Mouse (Mus musculus) neural tube, embryonic 11.5 days (tissue): ENCODE results near the gene Arhgap22. TPM values are rescaled to one million over a fixed set of nuclear protein-coding genes. Genes with fewer than 3 reads are reported as not detected.
A peak's percentile ranks its signal among the peaks of the same experiment; 100 is the strongest.

Source experiments
- ATAC-seq: fragments of 200-750 bp; cut with Nextera tagmentation; 2 replicates; pipeline ENCODE4 v1.8.0; 2017; ENCODE audit warnings: moderate number of reproducible peaks, mild to moderate bottlenecking, moderate TSS enrichment, moderate library complexity; ENCODE audit not compliant: insufficient read depth, low FRiP score, low TSS enrichment
- DNase-seq: peaks from one replicate; pipeline ENCODE4 v3.0.0-alpha.2; 2015; ENCODE audit warnings: low spot score
- H3K27ac ChIP-seq: fragments of 300-500 bp; sonication (generic); 2 replicates; pipeline ENCODE4 v1.5.1; 2014; ENCODE audit warnings: low read depth, mild to moderate bottlenecking, low read length
- H3K27me3 ChIP-seq: fragments of 300-500 bp; sonication (generic); 2 replicates; pipeline ENCODE4 v1.6.1; 2014; ENCODE audit warnings: mild to moderate bottlenecking, low read length, mixed read lengths; ENCODE audit not compliant: control insufficient read depth, insufficient read depth
- H3K36me3 ChIP-seq: fragments of 300-500 bp; sonication (generic); 2 replicates; pipeline ENCODE4 v1.6.1; 2014; ENCODE audit warnings: mild to moderate bottlenecking, low read length, moderate library complexity, mixed read lengths; ENCODE audit not compliant: control insufficient read depth, insufficient read depth
- H3K4me1 ChIP-seq: fragments of 300-500 bp; sonication (generic); 2 replicates; pipeline ENCODE4 v1.6.1; 2014; ENCODE audit warnings: low read length, mixed read lengths; ENCODE audit not compliant: control insufficient read depth, insufficient read depth
- H3K4me2 ChIP-seq: fragments of 300-500 bp; sonication (generic); 2 replicates; pipeline ENCODE4 v1.6.1; 2014; ENCODE audit warnings: low read depth, mild to moderate bottlenecking, moderate library complexity
- H3K4me3 ChIP-seq: fragments of 300-500 bp; sonication (generic); 2 replicates; pipeline ENCODE4 v1.5.1; 2014; ENCODE audit warnings: low read depth, low read length
- H3K9ac ChIP-seq: fragments of 300-500 bp; sonication (generic); 2 replicates; pipeline ENCODE4 v1.6.1; 2014; ENCODE audit warnings: mild to moderate bottlenecking, low read length
- H3K9me3 ChIP-seq: fragments of 300-500 bp; sonication (generic); 2 replicates; pipeline ENCODE4 v1.6.1; 2016; ENCODE audit warnings: low read length; ENCODE audit not compliant: control insufficient read depth
- WGBS: fragments of 180-500 bp; shearing (Covaris S2); extraction: QIAGEN DNeasy Blood & Tissue Kit; methylation state at CpG from one replicate; pipeline ENCODE4 v1.1.7; 2014; 5-methylcytosine and 5-hydroxymethylcytosine counted together
- polyA plus RNA-seq: library from polyadenylated mRNA; unstranded; fragments of >200 nt; fragmentation: Nextera tagmentation; extraction: Ambion mirVana; gene quantifications from 2 replicates; pipeline ENCODE4 v1.2.1, GENCODE M21; 2014

The Arhgap22 gene
- polyA plus RNA-seq, 1 experiment from 2014 or later = 4.6 TPM

- ATAC-seq (no peak), DNase-seq (peak; percentile 27)
- peaks cover 10% of the 10 kb centered on the region for H3K4me1 ChIP-seq
- H3K36me3 ChIP-seq = no peaks in the 10 kb centered on the region; the same call in 1 of the 2 replicates
- no peaks in the 10 kb centered on the region for H3K9me3 ChIP-seq
- no peak overlapping the region for H3K9ac ChIP-seq
- WGBS = 34% methylated on average over 11 of the region's 11 CpGs
- no peak overlapping the region for H3K4me3 ChIP-seq
- no peak overlapping the region for H3K27ac ChIP-seq
- peaks cover 5% of the 10 kb centered on the region; the same call in 1 of the 2 replicates for H3K27me3 ChIP-seq
- no peak overlapping the region for H3K4me2 ChIP-seq
Measured at GRCm38 (mm10) chr14:33247623-33248022, 33.8 kb downstream of the Arhgap22 start.

- no peak for DNase-seq
Measured at GRCm38 (mm10) chr14:33248741-33249140, 34.9 kb downstream of the Arhgap22 start.

GRCm38 (mm10) chr14:33250215-33250939 is 36.6 kb downstream of the Arhgap22 start:
- Histone ChIP-seq H3K4me2 (peak overlapping the region; percentile 78), H3K4me3 (peak overlapping the region; percentile 33), H3K4me1 (peaks cover 10% of the 10 kb centered on the region), H3K36me3 (no peaks in the 10 kb centered on the region; the same call in 1 of the 2 replicates), H3K9me3 (no peaks in the 10 kb centered on the region), H3K27ac (no peak overlapping the region), H3K27me3 (peaks cover 5% of the 10 kb centered on the region; the same call in 1 of the 2 replicates), H3K9ac (peak overlapping the region; percentile 45; the same call in 1 of the 2 replicates)
- under 1% methylated on average over 30 of the region's 30 CpGs for WGBS
- DNase-seq (peak; percentile 66), ATAC-seq (0 out of 2 replicates have a peak, but pooled peaks have one; percentile 45)

More at GRCm38 (mm10) chr14:33248741-33249140, 34.9 kb downstream of the Arhgap22 start:
- Histone ChIP-seq H3K36me3 (no peaks in the 10 kb centered on the region; the same call in 1 of the 2 replicates), H3K9ac (no peak overlapping the region), H3K4me1 (peaks cover 10% of the 10 kb centered on the region), H3K4me2 (no peak overlapping the region), H3K27ac (no peak overlapping the region), H3K9me3 (no peaks in the 10 kb centered on the region), H3K4me3 (no peak overlapping the region), H3K27me3 (peaks cover 5% of the 10 kb centered on the region; the same call in 1 of the 2 replicates)
- ATAC-seq = no peak
- 66% methylated on average over 5 of the region's 5 CpGs for WGBS

- no peak overlapping the region for H3K27ac ChIP-seq
- DNase-seq (no peak), ATAC-seq (no peak)
- H3K4me3 ChIP-seq = peak overlapping the region; percentile 33
- peak overlapping the region; percentile 78 for H3K4me2 ChIP-seq
- WGBS = 6% methylated on average over 13 of the region's 13 CpGs
- H3K27me3 ChIP-seq = peaks cover 5% of the 10 kb centered on the region; the same call in 1 of the 2 replicates
- no peak overlapping the region for H3K9ac ChIP-seq
- H3K36me3 ChIP-seq = no peaks in the 10 kb centered on the region; the same call in 1 of the 2 replicates
- H3K4me1 ChIP-seq = peaks cover 10% of the 10 kb centered on the region
- no peaks in the 10 kb centered on the region for H3K9me3 ChIP-seq
Measured at GRCm38 (mm10) chr14:33250956-33251745, 37.3 kb downstream of the Arhgap22 start.

DNA sequence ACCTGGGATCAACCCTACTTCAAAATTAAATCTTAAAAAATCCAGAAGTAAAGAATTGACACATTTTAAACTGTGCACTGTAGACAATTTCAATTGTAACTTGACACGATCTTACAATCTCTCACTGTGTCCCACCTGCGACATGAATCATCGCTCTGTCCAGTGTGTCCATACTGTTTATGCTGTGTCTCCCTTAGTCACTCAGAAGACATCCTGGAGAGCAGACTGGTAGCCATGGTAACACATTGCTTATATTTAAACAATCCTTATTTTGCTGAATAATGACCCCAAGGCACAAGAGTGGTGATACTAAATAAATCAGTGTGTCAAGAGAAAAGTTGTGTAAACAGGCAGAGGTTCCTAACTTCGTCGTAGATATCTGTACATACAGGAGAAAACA is 44.4 kb downstream of the Arhgap22 start:
- ATAC-seq (no peak), DNase-seq (no peak)
- 85% methylated on average over 5 of the region's 5 CpGs for WGBS

DNA sequence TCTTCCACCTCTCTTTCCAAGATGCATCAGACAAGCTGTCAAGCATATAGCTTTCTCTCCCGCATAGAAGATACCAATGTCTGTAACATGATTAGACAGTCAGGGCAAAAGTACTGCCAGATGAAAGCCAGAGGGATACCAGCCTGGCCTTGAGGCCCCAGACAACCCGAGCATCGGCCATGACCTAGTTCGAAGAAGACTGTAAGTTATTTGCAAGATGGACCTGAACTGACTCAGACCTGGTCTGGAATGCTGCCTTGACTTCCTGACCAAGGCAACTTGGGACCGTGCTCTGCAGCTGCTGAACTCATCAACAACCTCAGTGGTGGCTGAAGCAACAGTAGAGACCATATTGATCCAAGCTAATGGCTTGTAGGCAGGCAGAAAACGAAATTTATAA is 46.3 kb downstream of the Arhgap22 start:
- Histone ChIP-seq H3K9me3 (no peaks in the 10 kb centered on the region), H3K27me3 (no peaks in the 10 kb centered on the region), H3K4me1 (no peaks in the 10 kb centered on the region), H3K27ac (no peak overlapping the region), H3K4me2 (no peak overlapping the region), H3K36me3 (no peaks in the 10 kb centered on the region), H3K4me3 (no peak overlapping the region), H3K9ac (no peak overlapping the region)
- WGBS = 76% methylated on average over 6 of the region's 6 CpGs
- no peak for ATAC-seq
- no peak for DNase-seq

More for the DNA sequence above, 44.4 kb downstream of the Arhgap22 start:
- H3K4me1 ChIP-seq = no peaks in the 10 kb centered on the region
- H3K4me3 ChIP-seq = no peak overlapping the region
- no peaks in the 10 kb centered on the region for H3K27me3 ChIP-seq
- no peaks in the 10 kb centered on the region for H3K9me3 ChIP-seq
- H3K4me2 ChIP-seq = no peak overlapping the region
- no peaks in the 10 kb centered on the region for H3K36me3 ChIP-seq
- no peak overlapping the region for H3K27ac ChIP-seq
- H3K9ac ChIP-seq = no peak overlapping the region

DNA sequence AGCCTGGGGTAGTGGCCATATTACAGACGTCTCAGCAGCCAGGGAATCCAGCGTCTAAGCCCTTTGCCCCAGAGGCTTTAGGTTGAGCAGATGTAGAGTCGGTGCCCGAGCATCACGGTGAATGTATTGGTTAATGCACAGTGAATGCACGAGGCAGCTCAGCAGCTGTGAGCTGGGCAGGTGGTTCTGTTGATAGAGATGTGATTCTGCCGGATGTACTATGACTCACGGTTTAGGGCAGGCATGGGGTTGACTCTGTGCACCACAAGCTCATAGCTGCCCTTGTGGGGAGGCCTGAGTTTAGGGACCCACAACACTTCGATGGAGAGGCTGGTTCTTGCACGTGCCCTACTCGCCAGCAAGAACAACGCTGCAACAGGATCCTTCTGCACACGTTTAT is 51.0 kb downstream of the Arhgap22 start:
- H3K27ac ChIP-seq = no peak overlapping the region
- H3K27me3 ChIP-seq = no peaks in the 10 kb centered on the region
- H3K4me2 ChIP-seq = no peak overlapping the region
- 91% methylated on average over 13 of the region's 13 CpGs for WGBS
- no peak overlapping the region for H3K9ac ChIP-seq
- no peaks in the 10 kb centered on the region for H3K36me3 ChIP-seq
- no peak for ATAC-seq
- no peak overlapping the region for H3K4me3 ChIP-seq
- no peaks in the 10 kb centered on the region for H3K9me3 ChIP-seq
- no peak for DNase-seq
- H3K4me1 ChIP-seq = no peaks in the 10 kb centered on the region

DNA sequence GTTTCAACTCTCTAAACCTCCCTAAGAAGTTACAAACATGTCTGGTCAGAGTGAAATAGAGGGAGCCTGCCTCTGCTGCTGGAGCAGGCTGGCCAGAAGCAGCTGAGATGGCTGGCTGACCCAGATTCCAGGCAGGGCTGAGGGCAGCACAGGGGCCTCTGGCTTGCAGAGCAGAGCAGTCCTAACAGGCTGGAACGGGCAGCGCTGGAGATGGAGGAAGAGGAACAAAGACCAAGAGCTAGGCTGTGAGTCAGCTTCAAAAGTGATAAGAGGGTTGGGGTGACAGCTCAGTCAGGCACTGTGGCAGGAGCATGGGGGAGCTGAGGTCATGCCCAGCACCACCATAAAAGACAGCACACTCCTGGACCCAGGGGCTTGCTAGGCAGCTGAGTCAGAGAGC is 62.4 kb downstream of the Arhgap22 start:
- no peak for ATAC-seq
- H3K4me1 ChIP-seq = no peaks in the 10 kb centered on the region; the same call in 1 of the 2 replicates
- H3K9ac ChIP-seq = no peak overlapping the region
- no peak overlapping the region for H3K27ac ChIP-seq
- H3K4me3 ChIP-seq = no peak overlapping the region
- no peaks in the 10 kb centered on the region for H3K27me3 ChIP-seq
- WGBS = 81% methylated on average over 2 of the region's 2 CpGs
- H3K9me3 ChIP-seq = no peaks in the 10 kb centered on the region
- no peak overlapping the region for H3K4me2 ChIP-seq
- H3K36me3 ChIP-seq = no peaks in the 10 kb centered on the region
- no peak for DNase-seq
